Mouse (Mus musculus) cerebellum, postnatal 25 days (tissue): ENCODE results near the gene Efnb3.

Experiments used
- DNase-seq, 2 experiments: peaks; one replicate each; pipeline ENCODE4 v3.0.0; 2021; ENCODE audit warnings: mixed read lengths in 2 of 2

The Efnb3 gene

DNA sequence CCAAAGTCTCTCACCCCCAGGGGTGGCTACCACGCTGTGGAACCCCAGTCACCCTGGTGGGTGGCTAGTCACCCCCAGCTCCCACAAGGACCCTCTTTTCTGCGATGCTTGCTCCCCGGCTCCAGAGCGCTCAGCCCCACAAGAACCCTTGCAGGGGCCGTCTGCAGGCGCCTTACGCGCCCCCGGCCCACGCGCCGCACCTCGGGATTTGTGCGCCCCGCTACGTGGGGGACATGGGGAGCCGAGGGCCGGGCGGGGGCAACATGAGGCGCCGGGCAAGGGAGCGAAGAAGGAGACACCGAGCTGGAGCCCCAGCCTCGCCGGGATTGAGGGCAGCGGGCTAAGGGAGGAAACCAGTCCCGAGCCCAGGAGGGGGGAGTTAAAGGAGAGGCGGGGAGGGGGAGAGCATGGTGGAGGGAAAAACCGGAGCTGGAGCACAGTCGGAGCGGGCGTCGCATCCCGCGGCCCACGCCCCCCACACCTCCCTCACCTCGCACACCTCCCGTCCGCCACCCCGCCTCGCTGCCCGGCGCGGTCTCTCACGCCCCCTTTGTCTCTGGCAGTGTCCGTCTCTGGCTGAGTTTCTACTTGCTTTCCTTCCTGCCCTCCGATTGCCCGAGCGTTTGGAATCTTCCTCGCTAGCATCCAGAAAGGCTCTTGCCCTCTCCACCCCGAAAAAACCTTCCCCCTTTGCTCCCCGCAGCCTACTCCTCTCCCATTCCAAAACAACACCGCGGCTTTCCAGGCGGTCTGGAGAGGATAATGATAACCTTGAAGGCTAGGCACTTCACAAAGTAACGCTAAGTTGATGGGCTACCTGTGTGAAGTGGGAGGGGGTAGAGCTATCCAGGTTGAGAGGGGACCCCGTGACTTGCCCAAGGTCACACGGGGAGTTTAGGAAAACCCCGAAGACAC lies at the start of gene Efnb3:
TSS of gene Efnb3 (minus strand) at position 355 of the 915 bp plus-strand sequence.
- peak; percentile 23 to 47 for DNase-seq

DNA sequence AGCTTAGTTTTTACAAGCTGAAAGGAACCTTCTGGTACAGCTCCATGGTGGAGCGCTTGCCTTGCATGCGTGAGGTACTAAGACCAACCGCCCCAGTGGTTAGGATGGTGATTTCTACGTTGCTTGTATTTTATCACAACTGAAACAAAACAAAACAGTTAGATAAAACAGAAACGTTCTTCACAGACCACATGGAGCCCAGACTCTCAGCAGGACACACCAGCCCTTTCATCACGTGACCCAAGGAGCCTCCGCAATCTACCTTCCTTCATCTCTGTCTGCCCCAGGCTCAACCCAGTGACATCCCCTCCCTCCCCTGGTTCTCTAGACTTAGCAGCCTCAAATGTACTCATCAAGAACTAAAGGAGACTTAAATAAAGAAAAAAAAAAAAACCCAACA lies 49.4 kb upstream of the Efnb3 start:
- no peak for DNase-seq

DNA sequence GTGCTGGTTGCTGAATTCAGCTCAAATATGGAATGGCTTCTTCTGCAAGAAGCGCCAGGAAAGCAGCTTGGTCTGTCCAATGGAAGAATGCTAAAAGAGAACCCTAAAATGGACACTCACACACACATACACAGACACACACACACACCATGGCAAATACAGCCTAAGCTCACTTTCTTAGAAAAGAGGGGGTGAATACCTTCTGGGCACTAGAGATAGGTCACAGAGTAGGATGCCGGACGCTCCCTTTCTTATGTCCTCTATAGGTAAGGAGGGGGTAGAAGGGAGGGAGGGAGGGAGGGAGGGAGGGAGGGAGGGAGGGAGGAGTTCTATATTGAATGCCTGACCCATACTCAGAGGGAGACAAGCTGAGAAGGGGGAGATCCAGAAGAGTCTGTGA lies 48.5 kb upstream of the Efnb3 start:
- DNase-seq = no peak

DNA sequence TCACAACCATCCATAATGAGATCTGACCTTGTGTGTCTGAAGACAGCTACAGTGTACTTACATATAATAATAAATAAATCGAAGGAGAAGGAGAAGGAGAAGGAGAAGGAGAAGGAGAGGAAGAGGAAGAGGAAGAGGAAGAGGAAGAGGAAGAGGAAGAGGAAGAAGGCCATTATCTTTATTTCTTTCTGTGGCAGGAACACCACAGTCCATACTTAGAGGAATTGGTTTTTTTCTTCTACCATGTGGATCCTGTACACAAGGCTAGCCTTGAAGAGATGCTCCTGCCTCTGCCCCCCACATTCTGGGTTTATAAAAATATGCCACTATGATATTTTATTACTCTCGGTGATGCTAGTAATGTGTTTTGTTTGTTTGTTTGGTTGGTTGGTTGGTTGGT lies 46.8 kb upstream of the Efnb3 start:
- DNase-seq = no peak

DNA sequence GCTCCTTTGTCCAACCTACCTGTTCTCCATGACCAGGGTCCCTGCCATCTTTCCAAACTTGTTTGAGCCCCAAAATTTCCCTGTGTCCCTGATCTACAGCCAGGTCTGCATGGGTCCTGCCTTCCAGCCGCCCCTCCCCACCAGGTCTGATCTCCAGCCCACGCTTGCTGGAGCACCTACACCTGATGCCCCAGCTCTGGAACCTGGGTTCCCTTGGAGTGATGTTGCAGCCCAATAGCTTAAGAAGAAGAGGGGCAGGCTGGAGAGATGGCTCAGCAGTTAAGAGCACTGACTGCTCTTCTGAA lies 46.4 kb upstream of the Efnb3 start:
- peak in 1 of 2 experiments; percentile 47 for DNase-seq

DNA sequence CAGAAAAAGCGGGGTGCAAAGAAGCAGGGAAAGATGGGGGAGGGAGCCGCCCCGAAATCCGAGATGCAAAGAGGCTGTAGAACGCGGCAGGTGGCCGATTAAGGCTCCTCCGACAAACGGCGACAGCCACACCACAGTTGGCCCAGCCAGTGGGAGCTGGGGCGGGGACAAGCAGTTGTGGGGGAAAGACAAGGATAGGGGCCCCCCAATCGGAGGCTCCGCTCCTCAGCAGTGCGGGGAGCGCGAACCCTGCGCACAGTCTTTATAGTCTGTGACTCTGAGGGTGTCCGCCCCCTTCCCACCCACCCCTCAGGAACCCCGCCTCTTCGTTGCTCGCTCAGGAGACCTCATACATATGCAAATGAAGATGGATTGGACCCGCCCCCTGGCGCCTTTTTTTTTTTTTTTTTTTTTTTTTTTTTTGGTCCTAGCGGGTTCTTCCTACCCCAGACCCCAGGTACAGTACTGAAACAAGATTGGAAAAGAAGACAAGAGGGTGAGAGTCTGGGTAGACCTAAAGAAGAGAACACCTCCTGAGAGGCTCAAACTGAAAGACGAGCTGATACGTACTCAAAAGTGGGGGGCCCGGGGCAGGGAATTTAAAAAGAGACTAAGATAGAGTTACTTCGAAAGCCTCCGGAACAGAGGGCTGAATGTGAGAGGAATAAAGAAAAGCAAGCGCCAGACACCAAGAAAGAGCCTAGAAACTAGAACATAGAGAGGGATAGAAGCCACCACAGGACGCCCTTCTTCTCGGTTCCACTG lies 45.9 kb upstream of the Efnb3 start, which contains the start of gene Atp1b2:
TSS of gene Atp1b2 (minus strand) at position 217 of the 765 bp plus-strand sequence.
- peak; percentile 94 to 95 for DNase-seq

DNA sequence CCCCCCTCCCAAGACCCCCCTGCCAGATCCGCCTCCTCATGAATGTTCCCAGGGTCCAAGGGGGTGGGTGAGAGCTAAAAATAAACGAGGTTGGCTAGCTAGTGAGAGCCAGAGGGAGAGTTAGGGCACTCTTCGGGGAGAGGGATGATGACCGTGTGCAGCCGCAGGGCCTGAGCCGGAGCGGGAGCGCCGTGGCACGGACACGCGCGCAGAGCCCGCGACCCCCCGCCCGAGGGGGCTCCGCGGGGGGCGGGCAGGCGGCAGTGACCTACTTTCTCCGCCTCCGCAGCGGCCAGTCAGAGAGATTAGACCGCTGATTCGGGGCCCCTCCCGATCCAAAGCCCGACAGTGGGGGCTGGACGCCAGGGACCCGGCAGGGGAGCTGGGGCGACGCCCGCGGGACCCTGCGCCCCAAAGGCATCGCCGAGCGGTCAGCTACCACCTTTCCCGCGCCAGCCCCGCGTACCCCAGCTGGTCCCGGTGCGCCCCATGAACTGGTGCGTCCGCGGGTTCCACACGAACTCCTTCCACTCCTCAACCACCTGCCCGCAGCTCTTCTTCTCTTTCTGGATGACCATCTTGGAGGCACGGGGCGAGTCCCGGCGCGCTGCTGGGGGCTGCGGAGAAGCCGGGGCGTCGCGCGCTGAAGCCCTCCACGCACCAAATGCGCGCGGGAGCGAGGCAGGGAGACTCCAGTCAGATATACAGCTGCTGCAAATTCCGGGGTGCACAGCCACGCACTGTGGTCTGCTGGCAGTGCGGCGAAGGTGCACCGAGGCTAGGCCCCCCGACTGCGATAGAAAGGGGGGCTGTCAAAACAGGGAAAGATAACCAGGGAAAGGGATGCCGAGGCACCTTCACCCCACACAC lies 45.0 kb upstream of the Efnb3 start:
- peak; percentile 91 to 93 for DNase-seq

DNA sequence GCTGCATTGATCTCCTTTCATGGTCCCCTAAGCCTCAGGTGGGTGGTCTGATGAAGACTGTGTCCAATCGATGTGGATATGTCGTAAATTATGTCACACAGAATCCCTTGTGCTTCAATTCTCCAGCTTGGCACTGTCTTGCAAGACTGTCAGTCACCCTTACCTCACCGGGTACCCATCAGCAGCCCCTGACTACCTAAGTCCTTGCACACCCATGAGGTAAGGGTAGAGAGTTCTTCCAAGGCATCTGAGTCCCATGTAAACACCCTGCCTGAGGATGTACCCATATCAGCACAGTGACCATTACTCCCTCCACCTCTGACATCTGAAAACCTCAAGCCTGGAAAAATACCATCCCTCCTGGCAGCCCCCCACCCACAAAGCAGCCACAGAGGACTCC lies 44.3 kb upstream of the Efnb3 start:
- DNase-seq = peak in 1 of 2 experiments; percentile 55

DNA sequence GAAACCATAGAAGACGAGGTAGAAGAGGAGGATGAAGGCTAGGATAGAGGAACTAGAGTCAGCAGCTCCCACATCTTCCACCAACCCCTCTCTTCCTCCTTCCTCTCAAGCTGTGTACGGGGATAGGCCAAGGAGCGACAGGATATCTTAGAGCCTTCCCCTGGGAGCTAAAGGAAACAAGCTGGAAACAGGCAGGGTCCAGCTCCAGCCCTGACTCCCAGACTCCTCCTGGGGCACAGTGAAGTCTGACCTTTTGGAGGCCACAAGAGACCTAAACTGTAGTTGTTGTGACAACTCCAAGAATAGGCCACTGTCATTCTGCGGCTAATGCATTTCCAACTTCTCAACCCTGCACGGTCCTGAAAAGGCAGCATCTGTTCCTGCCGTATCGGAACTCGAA lies 43.5 kb upstream of the Efnb3 start:
- no peak for DNase-seq

DNA sequence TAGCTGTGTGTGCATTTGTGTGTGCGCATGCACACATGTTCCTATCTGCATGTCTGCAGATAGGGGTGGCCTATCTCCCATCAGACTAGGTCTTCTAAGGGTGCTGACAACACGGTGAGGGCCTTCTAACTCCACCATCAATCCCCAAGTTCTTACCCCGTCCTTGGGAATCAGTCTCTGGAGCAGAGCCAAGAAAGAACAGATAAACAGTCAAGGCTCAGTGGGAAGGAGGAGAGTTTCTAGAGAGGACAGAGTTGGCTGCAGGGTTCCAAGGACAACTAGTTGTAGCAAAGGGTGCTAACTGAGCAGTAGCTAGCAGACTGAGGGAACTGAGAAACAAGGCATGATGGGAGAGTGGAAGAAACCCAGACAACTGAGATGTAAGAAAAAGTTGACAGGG lies 41.8 kb upstream of the Efnb3 start:
- no peak for DNase-seq

DNA sequence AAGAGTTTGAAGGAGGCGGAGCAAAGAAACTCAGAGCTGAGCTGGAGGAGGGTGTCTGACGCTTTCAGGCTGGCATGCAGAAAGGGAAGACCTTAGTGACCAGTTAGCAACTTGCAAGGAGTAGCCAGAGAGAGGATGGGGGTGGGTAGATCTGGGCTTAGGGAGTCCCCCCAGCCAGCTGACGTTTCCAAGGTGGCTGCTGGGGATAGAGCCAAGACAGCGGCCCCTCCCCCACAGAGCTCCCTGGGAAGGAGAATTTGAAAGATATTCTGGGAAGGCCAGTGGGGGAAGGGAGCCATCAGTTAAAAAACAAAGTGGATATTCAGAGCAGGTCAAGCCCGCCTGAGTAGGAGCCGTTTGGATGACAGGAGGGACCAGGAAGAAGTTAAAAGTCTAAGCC lies 40.1 kb upstream of the Efnb3 start:
- peak; percentile 60 to 76 for DNase-seq

DNA sequence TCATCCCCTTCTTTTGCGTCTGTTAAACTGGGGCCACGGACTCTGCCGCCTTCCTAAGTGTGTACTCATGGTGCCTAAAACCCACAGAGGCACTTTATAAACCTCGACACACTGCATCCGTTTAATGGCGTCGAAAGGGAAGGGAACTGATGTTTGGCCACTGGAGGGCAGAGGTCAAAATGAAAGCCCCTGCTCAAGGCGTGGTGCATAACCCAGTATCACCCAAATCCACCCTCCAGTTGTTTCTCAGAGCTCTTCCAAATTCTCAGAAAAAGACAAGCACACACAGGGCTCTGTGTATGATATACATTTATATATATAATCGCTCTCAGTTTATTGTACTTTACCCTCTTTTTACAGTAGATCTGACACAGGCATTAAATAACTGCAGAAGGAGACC lies 39.4 kb upstream of the Efnb3 start:
- DNase-seq = no peak

DNA sequence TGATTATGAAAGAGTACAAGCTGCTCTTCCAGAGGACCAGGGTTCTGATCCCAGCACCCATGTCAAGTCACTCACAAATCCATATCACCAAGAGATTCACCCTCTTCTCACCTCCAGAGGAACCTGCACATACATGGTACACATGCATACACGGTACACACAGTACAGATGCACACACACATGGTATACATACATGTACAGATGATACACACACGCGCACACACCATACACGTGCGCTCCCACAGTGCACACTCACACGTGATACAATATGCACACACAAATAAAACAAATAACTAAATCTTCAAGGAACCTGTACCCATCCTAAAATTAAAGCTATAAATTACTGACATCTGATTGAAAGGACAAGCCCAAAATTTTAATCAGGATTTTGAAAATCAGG lies 34.8 kb upstream of the Efnb3 start:
- DNase-seq = no peak

DNA sequence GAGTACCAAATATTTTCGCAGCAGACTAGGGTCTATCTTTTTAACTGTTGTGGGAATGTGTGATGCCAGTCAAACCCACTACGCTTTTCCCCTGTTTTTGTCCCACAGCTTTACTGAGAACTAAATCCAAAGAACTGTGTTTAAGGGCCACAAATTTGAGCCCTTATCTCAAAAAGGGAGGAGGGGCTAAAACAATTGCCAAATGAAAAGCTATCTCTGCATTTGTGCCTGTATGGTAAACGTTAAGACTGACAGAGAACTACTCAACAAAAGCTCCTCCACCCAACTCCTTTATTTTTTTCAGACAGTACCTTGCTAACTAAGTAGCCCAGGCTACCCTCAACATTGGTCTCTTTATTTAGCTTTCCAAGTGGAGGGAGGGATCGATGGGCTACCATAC lies 32.8 kb upstream of the Efnb3 start:
- DNase-seq = no peak

DNA sequence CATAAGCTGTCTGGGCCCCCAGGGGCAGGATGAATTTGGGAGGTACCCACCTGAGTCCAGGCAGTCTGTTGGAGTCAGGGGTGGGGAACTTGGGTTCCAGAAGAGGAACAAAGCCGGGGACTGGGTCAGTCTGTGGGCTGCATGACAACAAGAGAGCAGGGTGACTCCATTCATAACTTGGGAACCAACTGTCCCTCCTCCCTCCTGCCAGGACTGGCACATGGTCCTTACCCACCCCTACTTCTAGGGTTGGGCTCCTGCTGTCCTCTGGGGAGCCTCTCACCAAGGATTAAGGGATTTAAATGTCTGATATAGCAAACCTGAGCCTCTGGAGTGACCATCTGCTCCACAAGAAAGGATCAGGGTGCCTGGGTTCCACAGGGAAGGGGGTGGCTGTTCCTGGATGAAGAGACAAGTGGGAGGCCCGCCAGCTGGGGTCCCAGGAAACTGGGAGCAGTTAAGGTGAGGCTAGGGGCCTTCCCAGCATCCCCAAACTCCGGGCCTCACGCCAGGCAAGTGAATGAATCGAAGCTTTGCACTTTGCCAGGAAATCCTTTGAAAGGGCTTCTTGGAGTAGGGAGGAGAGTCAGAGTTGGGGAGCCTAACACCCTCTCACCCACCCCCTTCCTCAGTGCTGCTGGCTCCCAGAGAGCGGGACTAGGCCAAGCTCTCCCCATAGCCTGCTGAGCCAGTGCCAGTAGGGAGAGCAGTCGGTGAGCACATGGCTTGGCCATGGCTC lies 32.1 kb upstream of the Efnb3 start:
- peak in 1 of 2 experiments; percentile 69 for DNase-seq

DNA sequence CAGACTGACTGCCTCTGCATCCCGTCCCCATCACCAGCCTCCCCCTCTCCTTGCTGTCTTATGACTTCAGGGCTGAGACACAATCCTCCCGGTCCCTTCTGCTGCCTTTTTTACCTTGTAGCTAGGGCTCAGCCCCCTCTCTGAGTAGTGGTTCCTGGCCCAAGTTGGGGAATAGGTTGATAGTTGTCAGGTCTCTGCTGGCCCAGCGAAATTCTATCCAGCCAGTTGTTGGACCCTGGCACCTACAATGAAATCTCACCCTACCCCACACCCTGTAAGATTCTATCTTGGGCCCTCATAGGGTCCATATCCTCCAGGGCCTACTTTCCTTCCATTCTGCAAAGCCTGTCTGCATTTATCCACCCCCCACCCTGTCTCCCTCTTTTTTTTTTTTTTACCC lies 31.4 kb upstream of the Efnb3 start:
- no peak for DNase-seq

DNA sequence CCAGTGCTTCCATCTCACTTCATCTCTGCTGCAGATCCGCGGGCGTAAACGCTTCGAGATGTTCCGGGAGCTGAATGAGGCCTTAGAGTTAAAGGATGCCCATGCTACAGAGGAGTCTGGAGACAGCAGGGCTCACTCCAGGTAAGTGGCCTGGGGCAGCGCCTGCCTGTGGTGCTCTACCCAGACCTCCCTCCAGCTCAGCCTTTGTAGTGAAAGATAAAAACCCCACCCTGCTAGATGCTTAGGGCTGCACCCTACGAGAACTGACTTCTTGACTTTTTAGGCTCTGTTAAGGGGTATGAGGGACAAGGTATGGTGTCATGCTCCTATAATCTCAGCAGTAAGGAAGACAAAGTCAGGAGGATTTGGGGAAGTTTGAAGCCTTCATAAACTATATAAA lies 30.6 kb upstream of the Efnb3 start:
- DNase-seq = no peak

DNA sequence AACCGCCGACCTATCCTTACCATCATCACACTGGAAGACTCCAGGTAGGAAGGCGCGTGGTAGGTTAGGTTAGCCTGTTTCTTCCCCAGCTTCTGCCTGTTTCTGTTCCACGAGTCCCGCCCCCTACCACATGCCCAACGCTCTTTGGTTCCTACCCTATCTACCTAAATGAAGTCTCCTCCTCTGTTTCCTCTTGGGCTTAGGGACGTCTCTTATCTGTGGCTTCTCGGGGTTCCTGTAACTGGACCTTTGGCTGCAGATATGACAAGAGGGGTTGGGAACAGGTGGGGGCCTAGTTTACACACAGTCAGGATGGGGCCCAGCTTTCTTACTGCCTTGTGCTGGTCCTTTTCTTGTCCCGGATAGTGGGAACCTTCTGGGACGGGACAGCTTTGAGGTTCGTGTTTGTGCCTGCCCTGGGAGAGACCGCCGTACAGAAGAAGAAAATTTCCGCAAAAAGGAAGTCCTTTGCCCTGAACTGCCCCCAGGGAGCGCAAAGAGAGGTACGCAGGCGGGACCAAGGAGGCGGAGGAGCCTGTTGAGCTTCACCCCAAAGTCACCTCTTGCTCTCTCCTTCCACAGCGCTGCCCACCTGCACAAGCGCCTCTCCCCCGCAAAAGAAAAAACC lies 29.3 kb upstream of the Efnb3 start:
- no peak for DNase-seq

DNA sequence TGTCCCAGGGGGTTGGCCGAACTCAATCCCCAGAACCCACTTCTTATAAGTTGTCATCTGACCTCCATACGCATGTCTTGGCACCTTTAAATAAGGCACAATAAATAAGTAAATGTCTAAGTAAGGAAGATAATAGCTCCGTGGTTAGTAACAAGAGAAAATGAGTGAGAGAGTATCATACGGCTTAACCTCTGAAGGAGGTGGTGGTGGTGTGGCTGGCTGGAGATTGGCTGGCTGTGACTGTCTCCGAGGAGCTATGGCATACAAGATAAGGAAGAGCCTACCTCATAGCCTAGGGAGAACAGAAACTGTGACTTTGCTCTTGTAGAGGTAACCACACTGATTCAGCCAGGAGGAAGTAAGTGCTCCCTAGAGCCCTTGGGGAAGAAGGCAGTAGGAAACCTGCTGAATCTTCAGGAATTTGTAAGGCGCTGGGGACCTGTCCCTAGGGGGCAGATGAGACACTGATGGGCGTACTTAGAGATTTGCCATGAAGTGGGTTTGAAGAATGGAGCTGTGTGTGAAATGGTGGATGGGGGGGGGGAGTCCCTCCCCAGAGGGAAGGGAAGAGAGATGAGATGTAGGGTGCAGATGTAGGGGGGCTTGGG lies 25.8 kb upstream of the Efnb3 start:
- no peak for DNase-seq

DNA sequence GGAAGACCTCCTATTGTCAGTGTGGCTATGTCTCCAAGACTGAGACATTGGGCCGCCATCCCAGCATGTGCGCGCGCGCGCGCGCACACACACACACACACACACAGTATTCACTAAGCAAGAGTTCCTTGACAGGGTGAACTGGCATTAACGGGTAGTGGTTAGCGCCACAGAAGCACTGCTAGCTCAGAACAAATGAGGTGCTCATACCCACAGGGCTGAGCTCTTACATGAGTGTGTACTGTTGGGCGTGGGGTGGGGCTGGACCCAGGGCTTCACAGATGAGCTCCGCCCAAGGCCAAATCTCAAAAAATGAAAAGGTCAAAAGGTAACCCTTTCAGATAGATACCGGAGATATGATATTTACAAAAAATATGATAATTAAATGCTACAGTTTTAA lies 24.9 kb upstream of the Efnb3 start:
- DNase-seq = no peak

DNA sequence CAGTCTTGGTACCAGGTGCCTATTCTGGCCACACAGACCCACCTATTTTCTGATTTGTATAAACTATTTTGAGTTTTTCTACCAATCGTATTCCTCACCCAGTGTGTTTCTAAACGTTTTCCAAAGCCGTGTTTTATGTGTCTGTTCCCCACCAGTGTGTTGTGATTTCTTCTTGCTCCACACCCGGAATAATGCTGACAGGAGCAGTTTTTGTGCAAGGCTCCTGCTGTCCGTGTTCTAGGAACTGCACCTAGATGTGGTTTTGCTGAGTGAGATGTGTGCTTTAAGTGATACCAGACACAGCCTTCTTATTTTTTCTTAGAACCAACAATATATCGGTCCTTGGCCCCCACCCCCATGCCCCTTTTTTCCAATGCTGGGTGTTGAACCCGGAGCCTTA lies 24.0 kb upstream of the Efnb3 start:
- DNase-seq = no peak
